9 mouse cellular contexts compared by ENCODE assay signal in the genomic region with DNA sequence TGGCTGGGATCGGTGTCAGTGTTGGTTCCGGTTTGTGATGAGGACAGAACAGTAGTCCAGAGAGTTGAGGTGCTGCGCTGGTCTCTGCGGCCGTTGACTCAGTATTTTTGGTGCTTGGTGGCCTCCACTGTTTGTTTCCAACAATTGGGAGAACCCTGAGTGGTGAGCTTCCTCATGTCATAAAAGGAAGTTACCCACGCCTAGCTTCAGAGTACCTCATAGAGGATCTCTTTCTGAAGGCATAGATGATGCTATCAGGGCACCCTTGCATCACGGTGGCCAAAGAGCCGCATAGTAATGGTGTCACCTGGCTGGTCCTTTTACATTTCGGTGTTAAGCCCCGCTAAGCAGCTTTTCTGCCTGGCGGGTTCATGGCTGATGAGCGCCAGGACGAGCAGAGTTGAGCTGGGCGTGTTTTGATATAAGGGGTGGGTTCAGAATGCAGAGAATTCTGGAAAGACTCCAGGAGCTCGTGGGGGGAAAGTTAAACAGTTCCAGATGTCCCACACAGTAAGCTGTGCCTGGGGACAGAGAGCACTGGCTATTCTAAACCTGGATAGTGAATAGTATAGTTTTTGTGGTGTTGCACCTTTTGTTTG. TPM values are rescaled to one million over a fixed set of nuclear protein-coding genes. Genes with fewer than 3 reads are reported as not detected.
A peak's percentile ranks its signal among the peaks of the same experiment; 100 is the strongest.
DNase-seq lines count a peak whose midpoint lies in the region; ATAC-seq and TF ChIP-seq lines count a peak whose summit lies in the region.
"Had no signal": no experiment of that assay in that cellular context is flagged by ENCODE, and none has a peak within 500 bp of the region (broad histone marks: within the 10 kb centered on the region; RNA-seq: fewer than 3 reads in every experiment).

No protein-coding gene starts in this region.

- no peak overlapping the region for H3K4me3 ChIP-seq in neural tube, embryonic 11.5 days (ENCODE audit: low read depth, low read length)
- H3K4me3 ChIP-seq in kidney, adult 2 months (ENCODE audit: insufficient read depth, low read depth, low read length), result no peak overlapping the region

- TF ChIP-seq POLR2A in kidney, adult 2 months (IDR thresholded peaks at IDR 0.05; ENCODE audit: low read depth, low read length), result no peak

- no peaks in the 10 kb centered on the region for H3K27me3 ChIP-seq in neural tube, embryonic 11.5 days (ENCODE audit: control insufficient read depth, insufficient read depth, low read length)
- no peaks in the 10 kb centered on the region for H3K27me3 ChIP-seq in kidney, adult 2 months (replicated peaks; ENCODE audit: control insufficient read depth, insufficient read depth, low read length)

- H3K4me1 ChIP-seq in neural tube, embryonic 11.5 days (ENCODE audit: control insufficient read depth, insufficient read depth, low read length), result peaks cover 3% of the 10 kb centered on the region
- 0 out of 2 replicates have a peak, but pooled peaks cover 2% of the 10 kb centered on the region for H3K4me1 ChIP-seq in kidney, adult 2 months (ENCODE audit: control insufficient read depth, insufficient read depth, low read length)

- no peak overlapping the region for H3K9ac ChIP-seq in neural tube, embryonic 11.5 days (ENCODE audit: low read length)

- ATAC-seq in neural tube, embryonic 11.5 days (ENCODE audit: insufficient read depth, low FRiP score, low TSS enrichment), result no peak

- DNase-seq in neural tube, embryonic 11.5 days (ENCODE audit: low spot score), result peak; percentile 52
- no peak for DNase-seq in neural tube, embryonic 10.5 days (ENCODE audit: extremely low spot score, low spot score)
- DNase-seq in heart, adult 9 months (ENCODE audit: low spot score in 2 of 2), result peak; percentile 47 to 65
- peak; percentile 47 for DNase-seq in kidney, adult 2 months
- DNase-seq in mesoderm, embryonic 11.5 days (ENCODE audit: low read depth, low spot score), result peak; percentile 79
- DNase-seq in cerebellum, adult 11-12 months, result no peak
- DNase-seq in right cerebral cortex, postnatal 10 days (ENCODE audit: low spot score in 2 of 2), result no peak
- no peak for DNase-seq in cerebellum, adult 9-11 months

- 69% methylated on average over 15 of the region's 15 CpGs for WGBS in neural tube, embryonic 11.5 days
- WGBS in kidney, adult 2 months, result 40% methylated on average over 15 of the region's 15 CpGs

- H3K27ac ChIP-seq in neural tube, embryonic 11.5 days (ENCODE audit: low read depth, low read length), result no peak overlapping the region
- no peak overlapping the region for H3K27ac ChIP-seq in kidney, adult 2 months (ENCODE audit: insufficient read depth, low read depth, low read length)

- no peaks in the 10 kb centered on the region for H3K9me3 ChIP-seq in neural tube, embryonic 11.5 days (ENCODE audit: control insufficient read depth, low read length)
- H3K9me3 ChIP-seq: G1E had no signal

- TF ChIP-seq CTCF in kidney, adult 2 months (conservative IDR thresholded peaks at IDR 0.05; ENCODE audit: insufficient read depth, insufficient read length, low read depth, low read length), result no peak

- H3K36me3 ChIP-seq in neural tube, embryonic 11.5 days (ENCODE audit: control insufficient read depth, insufficient read depth, low read length), result no peaks in the 10 kb centered on the region
- no peaks in the 10 kb centered on the region for H3K36me3 ChIP-seq in kidney, adult 2 months (ENCODE audit: control insufficient read depth, insufficient read depth, low read length)
- H3K36me3 ChIP-seq: G1E had no signal

- no peak overlapping the region; the same call in 1 of the 2 replicates for H3K4me2 ChIP-seq in neural tube, embryonic 11.5 days (ENCODE audit: low read depth)

RNA-seq across cellular contexts. Expression of gene Zbtb2, which starts 48.9 kb away (rescaled TPM):
- polyA plus RNA-seq in neural tube, embryonic 11.5 days (2014; fragmentation: Nextera tagmentation; extraction: Ambion mirVana), result 20.3 and 22.3 TPM in 2 replicates
- 6.6 and 6.9 TPM in 2 replicates for polyA plus RNA-seq in kidney, adult 2 months (2012; rRNA removed)

Comparison
In these comparisons a context has a peak if more than half of its experiments do, and no peak if none do; other contexts are left out.
1. DNase-seq: peak in neural tube, embryonic 11.5 days (single experiment), heart, adult 9 months (2 of 2), kidney, adult 2 months (single experiment) and mesoderm, embryonic 11.5 days (single experiment); none in neural tube, embryonic 10.5 days (single experiment), cerebellum, adult 11-12 months (single experiment), right cerebral cortex, postnatal 10 days (0 of 2) and cerebellum, adult 9-11 months (single experiment).